Mouse (Mus musculus) midbrain, embryonic 14.5 days (tissue): Measurements from ENCODE around the gene Pcmtd2. TPM values are rescaled to one million over a fixed set of nuclear protein-coding genes. Genes with fewer than 3 reads are reported as not detected.

Experiments used
- ATAC-seq: fragments of 200-750 bp; cut with Nextera tagmentation; 2 replicates; pipeline ENCODE4 v1.8.0; 2017; ENCODE audit warnings: moderate number of reproducible peaks, moderate library complexity; ENCODE audit not compliant: low FRiP score, low TSS enrichment
- DNase-seq: peaks from one replicate; pipeline ENCODE4 v3.0.0-alpha.2; 2015
- H3K27ac ChIP-seq: fragments of 300-500 bp; sonication (generic); replicated peaks from 2 replicates; pipeline ENCODE4 v1.5.1; 2014; ENCODE audit warnings: mild to moderate bottlenecking, low read depth, low read length, moderate library complexity
- H3K27me3 ChIP-seq: fragments of 300-500 bp; sonication (generic); 2 replicates; pipeline ENCODE4 v1.6.1; 2014; ENCODE audit warnings: low read length, control low read depth, mixed read lengths; ENCODE audit not compliant: control insufficient read depth, insufficient read depth
- H3K36me3 ChIP-seq: fragments of 300-500 bp; sonication (generic); 2 replicates; pipeline ENCODE4 v1.6.1; 2014; ENCODE audit warnings: low read length, control low read depth; ENCODE audit not compliant: control insufficient read depth, insufficient read depth
- H3K4me1 ChIP-seq: fragments of 300-500 bp; sonication (generic); 2 replicates; pipeline ENCODE4 v1.6.1; 2014; ENCODE audit warnings: mild to moderate bottlenecking, antibody characterized with exemption, low read length, control low read depth; ENCODE audit not compliant: control insufficient read depth, insufficient read depth
- H3K4me2 ChIP-seq: fragments of 300-500 bp; sonication (generic); 2 replicates; pipeline ENCODE4 v1.6.1; 2014; ENCODE audit warnings: mild to moderate bottlenecking, low read length, moderate library complexity
- H3K4me3 ChIP-seq: fragments of 300-500 bp; sonication (generic); replicated peaks from 2 replicates; pipeline ENCODE4 v1.5.1; 2014; ENCODE audit warnings: low read depth, low read length
- H3K9ac ChIP-seq: fragments of 300-500 bp; sonication (generic); replicated peaks from 2 replicates; pipeline ENCODE4 v1.6.1; 2014; ENCODE audit warnings: mild to moderate bottlenecking, low read length, moderate library complexity
- H3K9me3 ChIP-seq: fragments of 300-500 bp; sonication (generic); 2 replicates; pipeline ENCODE4 v1.6.1; 2016; ENCODE audit warnings: low read length, control low read depth, mixed read lengths; ENCODE audit not compliant: control insufficient read depth
- WGBS: fragments of 180-500 bp; shearing (Covaris S2); extraction: QIAGEN DNeasy Blood & Tissue Kit; methylation state at CpG from one replicate; pipeline ENCODE4 v1.1.7; 2014; 5-methylcytosine and 5-hydroxymethylcytosine counted together
- polyA plus RNA-seq: library from polyadenylated mRNA; unstranded; fragments of >200 nt; fragmentation: Nextera tagmentation; extraction: Ambion mirVana; gene quantifications from 2 replicates; pipeline ENCODE4 v1.2.1, GENCODE M21; 2014

Gene Pcmtd2
- polyA plus RNA-seq, 1 experiment from 2014 or later, result 36.2 TPM

DNA sequence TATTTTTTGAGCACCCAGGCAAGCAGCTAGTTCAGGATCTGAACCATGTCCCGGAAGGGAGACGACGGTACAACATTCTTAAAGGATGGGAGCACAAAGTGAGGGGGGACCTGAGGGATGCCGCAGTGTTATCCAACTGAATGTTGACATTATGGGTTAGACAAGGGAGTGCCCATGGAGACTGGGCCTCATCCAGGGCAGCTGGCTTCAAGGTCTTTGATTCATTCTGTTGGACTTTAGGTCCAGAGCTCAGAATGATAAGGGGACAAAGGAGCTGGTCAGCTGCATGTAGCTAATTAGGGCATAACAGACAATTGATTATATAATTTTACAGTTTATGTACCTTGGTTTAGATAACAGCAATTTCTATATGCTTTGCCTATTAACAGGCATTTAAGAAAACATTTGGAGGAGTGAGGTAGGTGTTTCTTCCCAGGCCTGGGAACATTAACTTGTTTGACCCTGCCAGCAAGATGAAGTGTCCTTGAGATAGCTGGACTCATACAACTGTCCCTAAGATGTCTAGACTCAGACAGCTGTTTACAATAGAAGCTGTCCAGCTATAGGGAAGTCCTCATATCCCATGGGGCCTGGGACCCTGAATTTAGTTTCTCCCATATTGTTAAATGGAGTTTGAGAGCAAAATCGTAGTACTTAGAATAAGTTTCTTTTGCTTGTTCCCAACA, 8.2 kb downstream of the Pcmtd2 start:
- DNase-seq (no peak), ATAC-seq (no peak)
- Histone ChIP-seq H3K27me3 (no peaks in the 10 kb centered on the region), H3K4me3 (no peak overlapping the region), H3K4me2 (no peak overlapping the region), H3K9ac (no peak overlapping the region), H3K9me3 (no peaks in the 10 kb centered on the region), H3K36me3 (peaks cover 65% of the 10 kb centered on the region), H3K4me1 (no peaks in the 10 kb centered on the region), H3K27ac (no peak overlapping the region)
- WGBS, result 77% methylated on average over 5 of the region's 5 CpGs

DNA sequence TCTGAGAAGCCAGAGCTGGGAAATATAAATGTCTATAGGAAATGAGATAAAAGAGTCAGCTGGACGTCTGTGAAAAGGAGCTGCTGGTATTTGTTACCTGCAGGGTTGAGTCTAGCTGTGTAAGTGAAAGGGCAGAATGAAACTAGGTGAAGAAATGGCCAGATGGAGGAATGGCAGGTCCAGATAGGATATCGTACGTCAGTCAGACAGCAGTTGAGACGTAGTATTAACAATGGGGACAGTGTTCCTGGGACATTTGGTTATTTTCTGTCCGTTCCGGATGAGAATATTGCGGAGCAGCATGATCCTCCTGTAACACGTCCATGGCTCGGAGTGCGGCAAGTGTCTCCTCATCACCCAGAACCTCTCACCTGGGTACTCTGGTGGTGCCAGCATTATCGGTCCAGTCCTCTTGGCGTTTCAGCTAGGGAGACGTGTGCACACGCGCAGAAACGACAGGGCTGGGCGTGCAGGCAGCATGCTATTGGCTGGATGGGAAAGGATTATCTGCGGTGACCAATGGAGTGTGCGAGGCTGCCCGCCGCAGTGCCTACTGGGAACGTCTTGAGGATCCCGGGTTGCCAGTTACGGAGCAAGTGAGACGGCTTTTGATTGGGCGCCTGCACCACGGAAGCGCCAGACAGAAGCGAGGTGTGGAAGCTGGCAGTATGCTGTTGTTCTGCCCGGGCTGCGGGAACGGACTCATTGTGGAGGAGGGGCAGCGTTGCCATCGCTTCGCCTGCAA, 26.3 kb downstream of the Pcmtd2 start, which contains the start of gene Polr3k:
Gene Polr3k (plus strand): TSS at position 547 of the 745 bp plus-strand sequence.
- Histone ChIP-seq H3K9ac (peak within 1 kb of the TSS; percentile 76), H3K4me3 (peak within 1 kb of the TSS; percentile 86), H3K4me2 (peak within 1 kb of the TSS; percentile 72), H3K4me1 (peaks cover 18% of the 10 kb centered on the region), H3K9me3 (no peaks in the 10 kb centered on the region), H3K27ac (peak within 1 kb of the TSS; percentile 87), H3K36me3 (peaks cover 22% of the 10 kb centered on the region), H3K27me3 (no peaks in the 10 kb centered on the region)
- DNase-seq, result peak; percentile 97
- WGBS, result under 1% methylated on average over 35 of the region's 35 CpGs
- ATAC-seq, result peak; percentile 100

DNA sequence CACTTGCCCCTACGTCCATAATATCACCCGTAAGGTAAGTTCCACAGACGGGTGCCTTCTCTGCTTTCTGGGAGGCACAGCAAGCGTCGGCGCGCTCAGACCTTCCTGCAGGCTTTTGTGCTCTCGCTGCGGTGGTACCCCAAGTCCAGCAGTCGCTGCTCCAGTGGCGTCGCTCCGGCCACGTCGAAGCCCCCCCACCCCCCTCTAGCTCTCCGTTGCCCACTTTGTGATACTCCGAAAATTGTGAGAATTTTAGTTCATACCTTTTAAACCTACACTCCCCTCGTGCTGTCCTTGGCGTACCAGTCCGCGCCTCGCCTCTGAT, 26.8 kb downstream of the Pcmtd2 start:
- H3K27me3 ChIP-seq, result no peaks in the 10 kb centered on the region
- peaks cover 27% of the 10 kb centered on the region for H3K36me3 ChIP-seq
- DNase-seq, result no peak
- no peaks in the 10 kb centered on the region for H3K9me3 ChIP-seq
- under 1% methylated on average over 22 of the region's 22 CpGs for WGBS
- H3K4me2 ChIP-seq, result peak overlapping the region; percentile 72
- peak; percentile 39; the same call in 1 of the 2 replicates for ATAC-seq
- H3K9ac ChIP-seq, result peak overlapping the region; percentile 76
- peak overlapping the region; percentile 87 for H3K27ac ChIP-seq
- peaks cover 18% of the 10 kb centered on the region for H3K4me1 ChIP-seq
- peak overlapping the region; percentile 86 for H3K4me3 ChIP-seq

DNA sequence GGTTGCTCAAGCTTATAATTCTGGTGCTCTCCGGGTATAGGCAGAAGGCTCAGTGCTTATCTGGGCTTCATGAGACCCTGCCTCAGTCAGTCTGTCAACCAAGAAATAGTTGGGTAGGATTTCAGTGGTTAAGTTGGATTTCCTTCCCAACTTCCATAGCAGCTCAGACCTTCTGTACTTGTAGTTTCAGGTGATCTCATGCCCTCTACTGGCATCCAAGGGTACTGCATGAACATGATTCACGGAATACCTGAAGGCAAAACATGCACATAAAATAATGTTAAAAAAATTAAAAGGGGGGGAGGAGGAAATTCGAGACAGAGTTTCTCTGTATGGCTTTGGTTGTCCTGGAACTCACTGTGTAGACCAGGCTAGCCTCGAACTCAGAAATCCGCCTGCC, 29.3 kb downstream of the Pcmtd2 start:
- peaks cover 18% of the 10 kb centered on the region for H3K4me1 ChIP-seq
- H3K9me3 ChIP-seq, result no peaks in the 10 kb centered on the region
- H3K4me3 ChIP-seq, result no peak overlapping the region
- peaks cover 41% of the 10 kb centered on the region for H3K36me3 ChIP-seq
- no peaks in the 10 kb centered on the region for H3K27me3 ChIP-seq
- 65% methylated on average over 5 of the region's 5 CpGs for WGBS
- H3K27ac ChIP-seq, result no peak overlapping the region
- no peak overlapping the region for H3K4me2 ChIP-seq
- ATAC-seq (no peak), DNase-seq (peak; percentile 87)
- no peak overlapping the region for H3K9ac ChIP-seq

DNA sequence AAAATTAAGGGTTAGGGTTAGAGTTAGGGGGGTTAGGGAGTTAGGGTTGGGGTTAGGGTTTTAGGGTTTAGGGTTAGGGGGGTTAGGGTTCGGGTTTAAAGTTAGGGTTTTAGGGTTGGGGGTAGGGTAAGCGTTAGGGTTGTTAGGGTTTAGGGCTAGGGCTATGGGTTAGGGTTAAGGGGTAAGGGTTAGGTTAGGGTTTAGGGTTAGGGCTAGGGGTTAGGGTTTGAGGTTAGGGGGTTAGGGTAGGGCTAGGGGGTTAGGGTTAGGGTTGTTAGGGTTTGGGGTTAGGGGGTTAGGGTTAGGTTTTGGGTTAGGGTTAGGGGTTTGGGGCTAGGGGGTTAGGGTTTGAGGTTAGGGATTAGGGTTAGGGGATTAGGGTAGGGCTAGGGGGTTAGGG, 33.4 kb downstream of the Pcmtd2 start:
- no peak for ATAC-seq
- no peak for DNase-seq

DNA sequence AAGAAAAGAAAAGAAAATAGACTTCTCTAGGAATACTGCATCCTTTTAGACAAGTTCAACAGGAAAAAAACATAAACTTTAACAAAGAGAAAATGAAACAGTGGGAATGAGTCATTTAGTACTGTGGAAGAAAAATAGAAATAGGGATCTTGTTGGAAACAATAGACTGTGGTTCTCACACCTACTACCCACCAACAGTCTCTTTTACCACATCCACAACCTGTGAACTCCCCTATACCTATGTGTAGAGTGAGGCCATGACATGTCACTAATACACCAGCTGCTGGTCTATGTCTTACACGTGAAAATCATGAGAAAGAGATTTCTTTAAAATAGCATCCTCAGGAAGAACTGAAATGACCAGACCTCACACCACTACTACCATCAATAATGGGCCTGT, 41.2 kb downstream of the Pcmtd2 start:
- H3K9me3 ChIP-seq, result no peaks in the 10 kb centered on the region
- no peak overlapping the region for H3K9ac ChIP-seq
- H3K4me3 ChIP-seq, result no peak overlapping the region
- WGBS, result 91% methylated on average over 1 of the region's 1 CpGs
- peaks cover 26% of the 10 kb centered on the region for H3K36me3 ChIP-seq
- H3K4me1 ChIP-seq, result no peaks in the 10 kb centered on the region
- H3K27me3 ChIP-seq, result no peaks in the 10 kb centered on the region
- no peak overlapping the region for H3K27ac ChIP-seq
- no peak overlapping the region for H3K4me2 ChIP-seq
- ATAC-seq, result no peak
- DNase-seq, result no peak

More for the DNA sequence above, 33.4 kb downstream of the Pcmtd2 start:
- Histone ChIP-seq H3K9me3 (no peaks in the 10 kb centered on the region), H3K9ac (no peak overlapping the region), H3K4me2 (no peak overlapping the region), H3K36me3 (peaks cover 56% of the 10 kb centered on the region), H3K27me3 (no peaks in the 10 kb centered on the region), H3K27ac (no peak overlapping the region), H3K4me3 (no peak overlapping the region), H3K4me1 (0 out of 2 replicates have a peak, but pooled peaks cover under 1% of the 10 kb centered on the region)
- WGBS, result 98% methylated on average over 2 of the region's 2 CpGs

DNA sequence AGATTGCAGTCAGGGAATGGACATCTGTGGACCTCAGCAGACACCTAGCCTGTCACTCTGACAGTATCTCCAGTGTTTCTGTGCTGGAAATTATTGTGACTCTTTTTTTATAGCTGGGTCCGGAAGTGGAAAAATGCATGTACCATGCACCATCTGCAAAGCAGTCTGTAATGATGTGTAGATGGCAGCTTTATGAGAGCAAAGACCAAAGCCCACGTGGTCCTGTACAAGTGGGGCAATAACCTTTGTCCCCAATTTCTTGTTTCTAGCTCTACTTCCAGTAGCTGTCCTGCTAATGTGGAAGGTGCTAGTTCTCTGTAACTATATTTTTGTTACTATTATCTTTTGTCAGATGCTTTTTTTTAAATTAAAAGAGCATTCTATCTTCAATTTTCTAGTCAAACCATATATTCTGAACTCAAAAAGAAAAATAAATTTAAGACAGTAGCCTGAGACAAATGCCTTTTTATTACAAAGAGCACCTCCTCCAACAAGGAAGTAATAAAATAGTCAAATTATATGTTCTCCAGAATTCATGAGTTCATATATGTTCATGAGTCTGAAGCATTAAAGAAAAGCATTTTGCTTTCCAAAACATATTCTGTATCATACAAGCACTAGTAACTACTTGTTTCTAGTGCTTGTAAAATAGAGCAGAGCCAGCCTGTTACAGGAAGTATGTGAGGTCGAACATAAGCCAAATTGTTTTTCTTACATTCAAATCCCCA, 45.5 kb downstream of the Pcmtd2 start:
- Histone ChIP-seq H3K4me2 (no peak overlapping the region), H3K27ac (no peak overlapping the region), H3K36me3 (0 out of 2 replicates have a peak, but pooled peaks cover 3% of the 10 kb centered on the region), H3K4me3 (no peak overlapping the region), H3K9me3 (no peaks in the 10 kb centered on the region), H3K4me1 (no peaks in the 10 kb centered on the region), H3K27me3 (no peaks in the 10 kb centered on the region), H3K9ac (no peak overlapping the region)
- ATAC-seq (no peak), DNase-seq (no peak)
- 93% methylated on average over 3 of the region's 3 CpGs for WGBS
